Mouse (Mus musculus) limb, embryonic 15.5 days (tissue): ENCODE results near the gene Grik4. TPM values are rescaled to one million over a fixed set of nuclear protein-coding genes. Genes with fewer than 3 reads are reported as not detected.

Experiments used
- ATAC-seq: fragments of 200-750 bp; cut with Nextera tagmentation; 2 replicates; pipeline ENCODE4 v1.8.0; 2017; ENCODE audit warnings: low read depth, moderate TSS enrichment; ENCODE audit not compliant: insufficient number of reproducible peaks, low FRiP score, low TSS enrichment
- H3K27ac ChIP-seq: fragments of 300-500 bp; sonication (generic); 2 replicates; pipeline ENCODE4 v1.5.1; 2015; ENCODE audit warnings: moderate library complexity, mild to moderate bottlenecking, inconsistent platforms
- H3K27me3 ChIP-seq: fragments of 300-500 bp; sonication (generic); 2 replicates; pipeline ENCODE4 v1.6.1; 2015; ENCODE audit warnings: inconsistent platforms
- H3K36me3 ChIP-seq: fragments of 300-500 bp; sonication (generic); 2 replicates; pipeline ENCODE4 v1.6.1; 2015; ENCODE audit warnings: inconsistent platforms
- H3K4me1 ChIP-seq: fragments of 300-500 bp; sonication (generic); 2 replicates; pipeline ENCODE4 v1.6.1; 2015; ENCODE audit warnings: inconsistent platforms
- H3K4me2 ChIP-seq: fragments of 300-500 bp; sonication (generic); 2 replicates; pipeline ENCODE4 v1.6.1; 2015; ENCODE audit warnings: mild to moderate bottlenecking, inconsistent platforms
- H3K4me3 ChIP-seq: fragments of 300-500 bp; sonication (generic); 2 replicates; pipeline ENCODE4 v1.5.1; 2015; ENCODE audit warnings: mild to moderate bottlenecking, inconsistent platforms
- H3K9ac ChIP-seq: fragments of 300-500 bp; sonication (generic); 2 replicates; pipeline ENCODE4 v1.6.1; 2015; ENCODE audit warnings: inconsistent platforms
- H3K9me3 ChIP-seq: fragments of 300-500 bp; sonication (generic); 2 replicates; pipeline ENCODE4 v1.6.1; 2016; ENCODE audit warnings: inconsistent platforms
- WGBS: fragments of 180-500 bp; shearing (Covaris S2); methylation state at CpG from one replicate; pipeline ENCODE4 v1.1.7; 2015; 5-methylcytosine and 5-hydroxymethylcytosine counted together
- polyA plus RNA-seq: library from polyadenylated mRNA; unstranded; fragments of >200 nt; fragmentation: Nextera tagmentation; extraction: Ambion mirVana; gene quantifications from 2 replicates; pipeline ENCODE4 v1.2.1, GENCODE M21; 2015

The Grik4 gene
- polyA plus RNA-seq, 1 experiment from 2014 or later: 1.4 TPM

DNA sequence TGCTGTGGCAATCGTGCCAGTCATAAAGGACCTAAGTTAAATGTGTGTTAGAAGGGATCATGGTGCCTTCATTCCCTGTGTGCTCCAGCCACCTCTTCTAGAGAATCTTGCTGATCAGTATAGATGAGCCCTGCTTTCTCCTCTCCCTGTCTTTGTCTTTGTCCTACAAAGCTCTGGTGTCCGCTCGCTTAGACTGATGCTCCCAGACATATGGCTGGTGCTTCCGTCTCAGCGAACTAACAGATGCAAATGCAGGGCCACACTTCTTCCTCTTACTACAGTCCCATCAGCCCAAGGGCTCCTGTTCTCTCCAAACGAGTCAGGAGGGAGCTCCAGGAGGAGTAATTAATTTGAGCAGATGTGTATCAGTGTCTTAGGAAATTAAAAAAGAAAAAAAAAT is 71.4 kb downstream of the Grik4 start:
- Histone ChIP-seq H3K9me3 (no peaks in the 10 kb centered on the region), H3K9ac (no peak overlapping the region), H3K4me2 (no peak overlapping the region), H3K4me1 (0 out of 2 replicates have a peak, but pooled peaks cover 4% of the 10 kb centered on the region), H3K4me3 (no peak overlapping the region), H3K36me3 (no peaks in the 10 kb centered on the region), H3K27me3 (peaks cover 9% of the 10 kb centered on the region), H3K27ac (no peak overlapping the region)
- 77% methylated on average over 6 of the region's 6 CpGs for WGBS
- no peak for ATAC-seq

DNA sequence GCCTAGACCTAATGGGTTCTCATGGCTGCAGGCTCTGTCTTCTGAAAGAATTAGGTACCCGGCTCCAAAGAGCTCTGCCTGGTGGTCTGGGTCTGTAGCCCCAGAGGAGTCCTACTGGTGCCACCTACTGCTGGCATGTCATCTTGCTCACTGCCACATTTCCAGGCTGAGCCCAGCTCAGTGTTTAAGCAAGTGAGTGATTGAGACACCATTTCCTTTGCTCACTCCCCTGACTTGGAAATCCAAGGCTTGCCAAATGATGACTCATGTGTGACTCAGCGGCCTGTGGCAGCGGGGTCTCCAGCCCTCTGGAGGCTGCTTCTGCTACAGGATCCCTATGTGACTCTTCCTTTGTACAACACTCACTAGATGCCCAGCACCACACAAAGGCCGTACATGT is 72.6 kb downstream of the Grik4 start:
- Histone ChIP-seq H3K4me2 (no peak overlapping the region), H3K27ac (no peak overlapping the region), H3K9me3 (no peaks in the 10 kb centered on the region), H3K4me1 (0 out of 2 replicates have a peak, but pooled peaks cover 4% of the 10 kb centered on the region), H3K27me3 (peaks cover 6% of the 10 kb centered on the region; the same call in 1 of the 2 replicates), H3K36me3 (no peaks in the 10 kb centered on the region), H3K9ac (no peak overlapping the region), H3K4me3 (no peak overlapping the region)
- WGBS: 79% methylated on average over 4 of the region's 4 CpGs
- no peak for ATAC-seq

GRCm38 (mm10) chr9:42870257-42870656 is 74.0 kb downstream of the Grik4 start:
- no peak for ATAC-seq
- H3K4me1 ChIP-seq: peaks cover 12% of the 10 kb centered on the region
- no peak overlapping the region for H3K9ac ChIP-seq
- H3K4me3 ChIP-seq: no peak overlapping the region
- peaks cover 6% of the 10 kb centered on the region; the same call in 1 of the 2 replicates for H3K27me3 ChIP-seq
- H3K9me3 ChIP-seq: no peaks in the 10 kb centered on the region
- WGBS: 45% methylated on average over 9 of the region's 9 CpGs
- no peak overlapping the region for H3K4me2 ChIP-seq
- H3K27ac ChIP-seq: no peak overlapping the region
- H3K36me3 ChIP-seq: no peaks in the 10 kb centered on the region

DNA sequence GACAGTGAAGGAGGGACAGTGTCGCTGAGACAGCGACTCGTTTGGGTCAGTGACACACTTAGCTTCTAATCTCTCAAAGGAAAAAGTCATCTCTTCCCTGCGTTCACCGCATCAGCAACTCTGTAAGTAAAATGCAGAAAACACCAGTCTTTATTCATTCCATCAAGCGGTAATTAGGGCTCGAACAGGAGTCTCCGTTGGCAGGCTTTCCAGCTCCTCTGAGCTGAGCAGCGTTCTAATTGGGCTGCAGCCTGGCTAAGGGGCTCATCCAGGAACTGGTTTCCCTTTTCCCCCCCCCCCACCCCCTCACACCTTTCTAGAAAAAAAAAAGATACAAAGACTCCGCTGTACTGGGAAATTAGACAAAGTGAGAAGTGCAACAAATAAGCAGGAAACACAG is 75.8 kb downstream of the Grik4 start:
- no peak overlapping the region for H3K4me3 ChIP-seq
- H3K36me3 ChIP-seq: no peaks in the 10 kb centered on the region
- no peak for ATAC-seq
- WGBS: 39% methylated on average over 10 of the region's 10 CpGs
- no peaks in the 10 kb centered on the region for H3K9me3 ChIP-seq
- H3K4me2 ChIP-seq: no peak overlapping the region
- H3K9ac ChIP-seq: no peak overlapping the region
- peaks cover 17% of the 10 kb centered on the region for H3K4me1 ChIP-seq
- peaks cover 7% of the 10 kb centered on the region; the same call in 1 of the 2 replicates for H3K27me3 ChIP-seq
- no peak overlapping the region for H3K27ac ChIP-seq

- H3K9me3 ChIP-seq: no peaks in the 10 kb centered on the region
- peaks cover 8% of the 10 kb centered on the region; the same call in 1 of the 2 replicates for H3K27me3 ChIP-seq
- H3K9ac ChIP-seq: no peak overlapping the region
- H3K4me1 ChIP-seq: peaks cover 20% of the 10 kb centered on the region
- no peak overlapping the region for H3K4me3 ChIP-seq
- no peak overlapping the region for H3K27ac ChIP-seq
- no peaks in the 10 kb centered on the region for H3K36me3 ChIP-seq
- ATAC-seq: no peak
- H3K4me2 ChIP-seq: no peak overlapping the region
- WGBS: 82% methylated on average over 4 of the region's 4 CpGs
Measured at GRCm38 (mm10) chr9:42866650-42867049, 77.6 kb downstream of the Grik4 start.

- no peak overlapping the region for H3K9ac ChIP-seq
- H3K36me3 ChIP-seq: no peaks in the 10 kb centered on the region
- peaks cover 8% of the 10 kb centered on the region; the same call in 1 of the 2 replicates for H3K27me3 ChIP-seq
- WGBS: 37% methylated on average over 11 of the region's 11 CpGs
- H3K9me3 ChIP-seq: no peaks in the 10 kb centered on the region
- peaks cover 32% of the 10 kb centered on the region for H3K4me1 ChIP-seq
- ATAC-seq: no peak
- H3K4me2 ChIP-seq: no peak overlapping the region
- no peak overlapping the region for H3K4me3 ChIP-seq
- no peak overlapping the region for H3K27ac ChIP-seq
Measured at GRCm38 (mm10) chr9:42865036-42865829, 79.1 kb downstream of the Grik4 start.

DNA sequence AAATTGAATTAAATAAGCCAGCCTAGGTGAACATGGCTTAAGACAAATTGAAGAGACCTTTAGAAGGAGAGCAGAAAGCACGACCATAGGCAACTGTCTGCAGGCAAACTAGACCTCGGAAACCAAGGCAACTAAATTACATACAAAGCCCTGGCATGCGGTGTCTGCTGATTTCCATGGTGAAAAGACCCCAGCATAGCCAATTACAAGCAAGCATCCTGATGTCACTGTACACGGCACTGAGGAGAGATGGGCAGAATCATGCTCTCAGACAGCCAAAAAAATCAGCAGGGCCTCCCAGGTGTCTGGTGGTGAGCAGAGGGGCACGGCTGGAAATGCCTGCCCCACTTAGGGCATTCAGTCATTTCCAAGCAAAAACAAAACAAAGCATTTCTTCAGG is 80.9 kb downstream of the Grik4 start:
- no peak overlapping the region for H3K9ac ChIP-seq
- WGBS: 75% methylated on average over 5 of the region's 5 CpGs
- 0 out of 2 replicates have a peak, but pooled peaks cover 3% of the 10 kb centered on the region for H3K27me3 ChIP-seq
- H3K9me3 ChIP-seq: no peaks in the 10 kb centered on the region
- ATAC-seq: no peak
- H3K4me3 ChIP-seq: no peak overlapping the region
- H3K36me3 ChIP-seq: no peaks in the 10 kb centered on the region
- no peak overlapping the region for H3K27ac ChIP-seq
- peaks cover 31% of the 10 kb centered on the region for H3K4me1 ChIP-seq
- H3K4me2 ChIP-seq: no peak overlapping the region

DNA sequence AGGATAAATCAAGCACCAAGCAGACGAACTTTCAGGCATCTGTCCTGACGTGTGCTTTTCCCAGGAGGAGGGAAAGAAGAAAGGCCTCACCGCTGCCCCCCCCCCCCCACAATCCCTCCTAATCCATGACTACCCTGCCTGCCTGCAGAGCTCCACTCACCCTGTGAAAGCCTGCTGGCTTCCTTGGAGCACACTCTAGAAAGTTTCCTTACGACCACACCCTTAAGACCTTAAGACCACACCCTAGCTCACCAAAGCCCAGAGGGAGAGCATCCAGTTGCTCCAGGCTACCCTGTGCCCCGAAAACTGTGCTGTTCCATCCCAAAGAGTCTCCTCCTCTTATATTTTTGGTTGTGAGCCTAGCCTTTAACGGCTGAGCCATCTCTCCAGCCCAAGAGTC is 82.6 kb downstream of the Grik4 start:
- 0 out of 2 replicates have a peak, but pooled peaks cover 3% of the 10 kb centered on the region for H3K27me3 ChIP-seq
- H3K36me3 ChIP-seq: no peaks in the 10 kb centered on the region
- H3K9me3 ChIP-seq: no peaks in the 10 kb centered on the region
- no peak overlapping the region for H3K27ac ChIP-seq
- WGBS: 54% methylated on average over 6 of the region's 6 CpGs
- H3K4me2 ChIP-seq: no peak overlapping the region
- ATAC-seq: no peak
- no peak overlapping the region for H3K9ac ChIP-seq
- peaks cover 30% of the 10 kb centered on the region for H3K4me1 ChIP-seq
- H3K4me3 ChIP-seq: no peak overlapping the region

GRCm38 (mm10) chr9:42861238-42861637 is 83.1 kb downstream of the Grik4 start:
- Histone ChIP-seq H3K36me3 (no peaks in the 10 kb centered on the region), H3K27me3 (0 out of 2 replicates have a peak, but pooled peaks cover 3% of the 10 kb centered on the region), H3K4me1 (peaks cover 30% of the 10 kb centered on the region), H3K9me3 (no peaks in the 10 kb centered on the region), H3K4me3 (no peak overlapping the region), H3K4me2 (no peak overlapping the region), H3K9ac (no peak overlapping the region), H3K27ac (no peak overlapping the region)
- 52% methylated on average over 11 of the region's 11 CpGs for WGBS
- no peak for ATAC-seq

DNA sequence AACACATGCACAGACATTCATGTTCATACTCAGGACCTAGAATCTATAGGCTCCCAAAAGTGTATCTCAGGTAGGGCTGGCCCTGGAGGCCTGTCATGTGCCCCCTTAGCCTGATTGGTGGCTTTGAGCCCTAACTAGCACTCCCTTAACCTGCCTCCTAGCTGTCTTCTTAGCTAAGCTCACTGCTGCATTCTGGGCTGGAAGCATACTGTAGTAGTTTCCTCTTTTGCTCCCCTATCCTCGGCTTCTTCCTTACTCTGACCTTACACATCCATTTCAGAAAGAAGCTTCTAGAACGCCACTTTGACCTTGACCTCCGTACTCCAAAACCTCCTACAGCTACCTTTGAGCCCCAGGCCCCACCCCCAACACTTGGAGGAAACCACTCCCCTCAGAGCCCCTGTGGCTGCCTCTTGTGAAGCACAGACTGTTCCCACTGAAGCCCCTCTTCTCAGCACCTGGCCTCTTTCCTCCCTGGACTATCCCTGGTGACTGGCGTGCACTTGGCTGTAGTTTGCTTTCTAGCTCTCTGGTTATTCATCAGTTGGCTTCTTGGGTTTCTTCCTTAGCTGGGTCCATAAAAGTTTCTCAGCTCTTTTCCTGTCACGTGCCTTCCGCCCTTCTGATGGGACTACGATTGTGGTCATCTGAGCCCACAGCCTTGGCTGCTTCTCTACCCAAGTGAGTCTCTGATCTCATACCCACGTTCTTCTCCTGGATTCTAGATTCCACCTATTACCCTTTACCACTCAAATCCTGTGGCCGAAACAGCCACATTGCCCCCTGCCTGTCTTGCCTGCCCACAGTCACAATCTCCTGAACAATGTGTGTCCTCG is 84.1 kb downstream of the Grik4 start:
- Histone ChIP-seq H3K36me3 (no peaks in the 10 kb centered on the region), H3K27ac (no peak overlapping the region), H3K9ac (no peak overlapping the region), H3K4me1 (peaks cover 21% of the 10 kb centered on the region), H3K4me2 (no peak overlapping the region), H3K27me3 (0 out of 2 replicates have a peak, but pooled peaks cover 3% of the 10 kb centered on the region), H3K4me3 (no peak overlapping the region), H3K9me3 (no peaks in the 10 kb centered on the region)
- WGBS: 70% methylated on average over 10 of the region's 10 CpGs
- no peak for ATAC-seq

DNA sequence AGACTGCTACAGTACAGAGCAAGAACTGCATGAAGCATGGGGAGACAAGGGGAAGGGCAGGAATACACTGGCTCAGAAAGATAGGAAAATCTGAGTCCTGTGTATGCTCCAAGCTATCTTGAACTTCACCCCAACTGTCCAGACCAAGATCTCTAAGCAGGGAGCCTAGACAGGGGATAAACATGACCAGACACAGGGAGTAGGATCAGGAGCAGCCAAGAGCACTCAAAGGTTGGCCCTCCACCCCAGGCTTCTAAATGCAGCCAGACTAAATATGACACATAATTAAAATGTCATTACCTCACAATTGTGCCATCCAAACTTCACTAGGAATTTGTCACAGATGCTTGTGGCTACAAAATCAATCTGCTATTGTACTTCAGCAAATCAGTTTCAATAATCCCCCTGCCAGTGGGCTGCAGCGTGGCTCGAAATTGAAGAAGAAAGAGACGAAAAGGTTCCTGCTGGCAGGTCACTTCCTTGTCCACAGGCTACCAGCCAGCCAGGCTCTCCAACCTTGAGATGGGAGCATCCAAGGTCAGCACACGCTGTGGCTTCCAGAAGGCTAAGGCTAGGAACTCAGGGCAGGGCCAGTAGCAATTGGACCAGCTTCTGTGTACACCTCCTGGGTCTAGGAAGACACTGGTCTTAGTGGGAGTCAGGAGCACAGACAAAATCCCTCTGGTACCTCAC is 85.1 kb downstream of the Grik4 start:
- 74% methylated on average over 4 of the region's 4 CpGs for WGBS
- H3K4me2 ChIP-seq: no peak overlapping the region
- H3K27me3 ChIP-seq: 0 out of 2 replicates have a peak, but pooled peaks cover 3% of the 10 kb centered on the region
- no peak for ATAC-seq
- no peak overlapping the region for H3K9ac ChIP-seq
- H3K4me3 ChIP-seq: no peak overlapping the region
- H3K27ac ChIP-seq: no peak overlapping the region
- no peaks in the 10 kb centered on the region for H3K36me3 ChIP-seq
- no peaks in the 10 kb centered on the region for H3K9me3 ChIP-seq
- peaks cover 17% of the 10 kb centered on the region; the same call in 1 of the 2 replicates for H3K4me1 ChIP-seq
